Mouse (Mus musculus) c-Kit-positive CD71-positive TER-119-positive erythroid progenitor cells, embryonic 14.5 days (primary cell): ENCODE measurements around the gene Stx3.

Experiments used
- DNase-seq: peaks from one replicate; pipeline ENCODE4 v3.0.0-alpha.2; 2013; ENCODE audit warnings: low spot score

The Stx3 gene

GRCm38 (mm10) chr19:11807822-11808221 is 11.4 kb downstream of the Stx3 start:
- DNase-seq: no peak

GRCm38 (mm10) chr19:11807251-11807650 is 12.0 kb downstream of the Stx3 start:
- DNase-seq: no peak

DNA sequence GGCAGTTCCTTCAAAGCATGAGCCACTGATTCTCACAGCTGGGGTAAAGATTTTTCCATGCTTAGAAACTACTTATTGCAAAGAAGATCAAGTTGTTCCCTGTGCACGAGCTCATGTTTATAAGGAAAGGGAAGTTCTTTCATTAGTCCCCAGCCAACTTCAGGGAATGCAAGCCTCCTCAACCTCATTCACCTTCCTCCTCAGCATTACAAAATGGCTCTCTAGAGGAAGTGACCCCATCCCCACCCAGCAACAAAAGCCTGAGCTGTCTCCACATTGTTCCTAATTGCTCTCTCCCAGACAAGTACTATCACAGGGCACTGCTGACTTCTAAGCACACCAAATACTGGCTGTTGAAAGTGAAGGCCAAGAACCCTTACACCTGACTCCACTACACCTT is 14.8 kb downstream of the Stx3 start:
- DNase-seq: no peak

DNA sequence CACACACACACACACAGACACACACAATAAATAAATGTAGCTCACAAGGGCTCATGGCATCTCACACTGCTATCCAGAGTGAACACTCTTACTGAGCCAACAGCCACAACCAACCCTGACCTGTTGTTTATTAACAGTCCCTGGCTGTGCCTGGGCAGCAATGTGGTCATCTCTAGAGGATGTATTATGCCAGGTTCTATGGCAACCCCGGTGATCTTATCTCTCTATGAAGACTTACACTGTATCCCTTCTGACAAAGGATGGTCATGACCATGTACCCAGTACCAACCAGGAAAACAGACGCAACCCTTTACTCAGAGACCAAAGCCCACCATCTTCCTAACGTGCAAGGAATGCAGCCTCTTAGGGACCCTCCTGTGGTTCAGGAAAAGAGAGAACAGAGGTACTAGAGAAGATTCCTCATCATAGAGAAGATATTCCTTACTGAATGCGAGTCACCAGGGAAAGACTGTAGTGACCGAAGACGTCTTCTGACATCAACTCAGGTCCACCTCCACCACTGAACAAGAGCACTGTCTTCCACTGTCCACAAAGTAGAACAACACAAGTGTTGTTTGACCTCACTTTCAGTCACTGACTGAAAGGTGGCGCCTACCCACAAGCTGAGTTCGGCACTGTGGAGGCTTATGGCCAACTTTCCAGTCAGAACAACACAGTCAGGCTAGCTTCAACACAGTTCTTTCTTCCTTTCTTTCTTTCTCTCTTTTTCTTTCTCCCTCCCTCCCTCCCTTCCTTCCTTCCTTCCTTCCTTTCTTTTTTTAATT is 18.5 kb downstream of the Stx3 start:
- no peak for DNase-seq

GRCm38 (mm10) chr19:11794447-11794846 is 24.8 kb downstream of the Stx3 start:
- DNase-seq: no peak

- DNase-seq: no peak
These were observed 25.4 kb downstream of the Stx3 start for GRCm38 (mm10) chr19:11793741-11794359.

DNA sequence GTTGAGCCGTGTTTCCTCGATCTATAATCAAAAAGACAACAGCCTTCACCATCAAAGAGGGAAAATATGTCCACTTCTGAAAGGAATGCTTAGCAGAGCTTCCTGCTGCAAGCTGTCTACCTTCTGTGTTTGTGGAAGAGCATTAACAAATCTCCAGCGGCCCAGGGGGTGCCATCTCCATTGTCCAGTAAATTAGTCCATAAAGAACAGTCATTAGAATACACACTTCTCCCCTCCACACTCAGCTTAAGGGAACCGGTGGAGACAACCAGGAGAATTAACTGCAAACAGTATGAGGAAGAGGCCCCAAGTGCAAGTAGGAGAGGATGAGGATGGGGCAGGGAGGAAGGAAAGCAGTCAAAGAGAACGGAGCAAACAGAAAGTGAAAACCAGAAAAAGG is 27.4 kb downstream of the Stx3 start:
- no peak for DNase-seq

DNA sequence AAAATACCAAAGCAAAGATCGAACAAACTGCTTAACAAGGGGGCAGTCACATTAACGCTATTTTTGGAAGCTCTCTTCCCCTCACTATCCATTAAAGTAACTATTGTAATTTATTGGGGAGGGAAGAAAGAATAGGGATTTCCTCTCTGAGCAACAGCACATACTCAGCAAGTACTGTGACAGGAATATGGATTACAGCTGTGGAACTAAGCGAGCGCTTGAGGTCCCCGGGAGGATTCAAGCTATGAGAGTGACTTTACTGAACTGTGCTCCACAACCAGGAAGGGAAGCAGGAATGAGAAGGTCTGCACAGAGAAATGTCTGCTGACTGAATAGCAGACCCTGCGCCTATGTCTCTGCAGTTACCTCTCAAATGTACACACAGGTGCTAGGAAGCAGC is 30.3 kb downstream of the Stx3 start:
- DNase-seq: no peak

GRCm38 (mm10) chr19:11787826-11788225 is 31.4 kb downstream of the Stx3 start:
- no peak for DNase-seq

DNA sequence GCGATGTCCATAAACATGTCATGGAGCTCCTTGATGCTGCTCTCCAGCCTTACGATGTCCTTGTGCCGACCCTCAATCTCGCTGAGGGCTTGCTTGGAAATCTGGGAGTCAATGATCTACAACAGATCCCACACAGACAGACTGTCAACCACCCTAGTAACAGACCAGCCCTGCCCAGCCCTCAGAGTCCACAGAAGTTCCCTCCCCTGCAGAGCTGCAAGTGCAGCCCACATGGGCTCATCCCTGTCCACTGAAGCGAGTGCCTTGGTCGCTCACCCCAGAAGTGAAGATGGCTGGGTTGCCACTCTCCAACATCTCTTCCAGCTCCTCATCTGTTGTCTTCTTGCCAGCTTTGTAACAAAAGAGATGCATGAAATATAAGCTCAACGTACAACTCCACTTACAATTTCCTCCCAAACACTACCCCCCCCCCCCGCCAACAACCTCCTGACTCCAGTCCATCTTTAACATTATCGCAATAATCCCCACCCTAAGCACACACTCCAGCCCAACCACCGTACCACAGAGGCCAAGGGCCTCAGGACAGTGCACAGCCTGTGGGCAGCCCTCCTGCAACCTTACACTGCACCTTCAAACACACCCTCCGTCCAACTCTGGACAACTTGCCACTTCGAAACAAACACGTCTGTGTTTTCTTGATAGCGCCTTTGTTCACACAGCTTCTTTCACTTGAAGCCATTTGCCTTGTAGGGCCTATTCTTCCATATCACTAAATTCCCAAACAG is 33.6 kb downstream of the Stx3 start:
- DNase-seq: no peak

DNA sequence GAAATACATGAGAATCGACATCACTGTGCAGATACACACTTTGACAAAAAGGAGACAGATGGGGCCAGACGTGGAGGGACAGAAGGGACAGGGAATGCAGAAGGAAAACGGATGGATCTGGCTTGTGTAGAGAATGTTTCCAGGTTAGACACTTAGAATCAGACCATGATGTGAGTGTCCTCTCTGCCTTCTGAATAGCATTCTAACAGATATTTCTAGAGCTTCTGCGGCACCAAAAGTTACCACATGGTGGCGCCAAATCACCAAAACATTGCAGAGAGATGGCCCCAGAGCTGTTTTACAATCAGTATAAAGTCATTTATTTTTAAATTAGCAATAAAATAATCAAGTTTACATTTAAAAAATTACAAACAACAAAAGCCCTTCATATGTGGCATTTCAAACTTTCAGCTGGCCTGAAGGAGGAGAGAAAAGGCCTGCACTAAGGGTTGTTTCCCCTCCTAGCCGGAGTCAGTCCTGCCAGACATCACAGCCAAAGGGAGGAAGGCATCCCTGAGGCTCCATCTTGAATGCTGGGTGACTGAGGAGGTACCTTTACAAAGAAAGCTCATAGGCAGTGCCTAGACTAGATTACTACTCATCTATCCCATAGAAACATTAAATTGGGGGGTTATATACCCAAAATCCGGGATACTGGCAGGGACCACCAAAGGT is 41.9 kb downstream of the Stx3 start:
- peak; percentile 57 for DNase-seq

DNA sequence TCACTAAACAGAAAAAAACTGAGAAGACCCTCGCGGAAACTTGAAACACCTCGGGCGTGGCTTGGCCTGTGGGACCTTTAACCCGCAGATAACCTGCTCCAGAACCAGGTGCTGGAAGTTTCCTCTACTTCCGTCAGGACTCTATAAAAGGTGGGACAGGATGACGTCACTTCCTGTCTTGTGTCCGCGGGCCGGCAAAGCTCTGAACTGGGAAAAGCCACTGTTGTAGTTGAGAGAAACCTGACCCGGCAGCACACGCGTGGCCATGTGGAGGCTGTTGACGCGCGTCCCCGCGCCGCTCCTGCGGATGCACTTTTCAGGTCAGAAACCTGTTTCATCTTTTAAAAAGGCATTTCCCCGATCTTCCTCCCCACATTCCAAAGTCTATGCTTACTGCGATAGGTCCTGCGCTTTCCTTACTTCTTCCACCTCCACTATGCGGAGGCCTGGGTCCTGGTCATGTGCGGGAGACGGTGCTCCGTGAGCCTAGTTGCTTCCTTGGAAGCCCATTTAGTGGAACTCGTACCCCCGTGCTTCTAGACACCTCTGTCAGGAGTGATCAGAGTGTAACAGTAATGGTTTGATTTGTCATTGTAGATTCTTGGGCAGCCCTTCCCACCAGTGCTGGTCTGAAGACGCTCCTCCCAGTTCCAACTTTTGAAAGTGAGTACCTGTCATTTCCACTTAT is 48.9 kb downstream of the Stx3 start, which contains the start of gene Mrpl16:
Mrpl16 (plus strand) TSS at position 187 of the 688 bp plus-strand sequence.
- peak; percentile 92 for DNase-seq

DNA sequence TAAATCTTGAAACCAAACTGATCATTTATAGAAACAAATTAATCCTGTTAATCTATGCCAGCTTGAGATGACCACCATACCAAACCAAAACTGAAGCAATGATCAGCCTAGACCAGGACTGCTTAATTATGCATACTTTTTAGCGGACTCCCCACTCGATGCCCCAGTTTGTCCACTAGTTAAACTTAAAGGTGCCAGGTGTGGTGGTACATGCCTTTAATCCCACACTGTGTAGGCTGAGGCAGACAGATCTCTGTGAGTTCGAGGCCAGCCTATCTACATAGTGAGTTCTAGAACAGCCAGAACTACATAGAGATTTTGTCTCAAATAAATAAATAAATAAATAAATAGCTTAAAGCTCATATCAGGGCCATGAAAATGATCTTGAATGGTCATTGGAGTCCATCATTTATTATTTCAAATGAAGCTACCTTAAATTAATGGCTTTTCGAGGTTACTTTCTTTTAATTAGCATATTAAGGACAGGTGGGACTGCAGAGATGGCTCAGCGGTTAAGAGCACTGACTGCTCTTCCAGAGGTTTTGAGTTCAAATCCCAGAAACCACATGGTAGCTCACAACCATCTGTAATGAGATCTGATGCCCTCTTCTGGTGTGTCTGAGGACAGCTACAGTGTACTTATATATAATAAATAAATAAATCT is 49.8 kb downstream of the Stx3 start:
- DNase-seq: no peak

- DNase-seq: peak; percentile 53
These were observed 51.0 kb downstream of the Stx3 start for GRCm38 (mm10) chr19:11768163-11768562.

GRCm38 (mm10) chr19:11766413-11766812 is 52.8 kb downstream of the Stx3 start:
- no peak for DNase-seq

- no peak for DNase-seq
These were observed 54.1 kb downstream of the Stx3 start for GRCm38 (mm10) chr19:11765059-11765458.

DNA sequence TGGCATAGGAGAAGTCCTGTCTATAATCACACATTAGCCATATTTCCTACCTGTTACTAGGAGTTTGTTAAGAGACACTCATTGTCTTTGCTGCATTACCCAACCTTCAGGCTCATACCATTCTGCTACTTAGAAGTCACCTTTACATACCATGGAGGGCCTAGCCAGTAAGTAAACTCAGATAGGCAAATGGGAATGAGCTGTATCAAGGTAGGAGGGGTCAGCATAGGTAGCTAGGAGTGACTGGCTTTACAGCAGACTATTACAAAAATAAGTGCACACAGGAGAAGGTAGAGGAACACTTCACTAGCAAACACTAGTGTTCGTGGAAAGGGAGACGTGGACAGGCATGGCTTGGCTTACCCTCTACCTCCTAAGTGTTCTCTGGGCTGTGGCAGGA is 71.9 kb downstream of the Stx3 start, which contains the start of gene Gif:
Gif (plus strand) TSS at position 257 of the 400 bp plus-strand sequence.
- DNase-seq: no peak

- peak; percentile 55 for DNase-seq
These were observed 73.5 kb downstream of the Stx3 start for GRCm38 (mm10) chr19:11745680-11746079.

- DNase-seq: peak; percentile 26
These were observed 82.7 kb downstream of the Stx3 start for GRCm38 (mm10) chr19:11736455-11736854.

- DNase-seq: no peak
These were observed 88.9 kb downstream of the Stx3 start for GRCm38 (mm10) chr19:11730278-11730677.

DNA sequence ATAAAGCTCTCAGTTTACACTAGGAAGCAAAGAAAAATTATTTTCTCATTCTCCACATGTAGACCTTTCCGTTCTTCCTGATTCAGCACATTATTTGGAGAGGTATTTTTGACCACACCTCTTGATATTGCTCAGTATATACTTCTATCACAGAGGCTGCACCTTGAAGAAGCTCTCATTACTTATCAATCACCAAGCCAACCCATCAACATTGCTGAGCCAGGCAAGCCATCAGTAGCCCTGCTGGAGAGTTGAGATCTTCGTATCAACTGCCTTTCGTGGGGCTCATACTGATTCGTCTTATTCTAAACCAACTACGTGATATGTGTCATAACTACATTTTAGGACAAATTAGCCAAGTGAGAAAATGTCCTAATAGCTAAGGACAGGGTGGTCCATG is 91.9 kb downstream of the Stx3 start:
- DNase-seq: peak; percentile 62
